ENCODE assay signal across 8 mouse cellular contexts in the genomic region with DNA sequence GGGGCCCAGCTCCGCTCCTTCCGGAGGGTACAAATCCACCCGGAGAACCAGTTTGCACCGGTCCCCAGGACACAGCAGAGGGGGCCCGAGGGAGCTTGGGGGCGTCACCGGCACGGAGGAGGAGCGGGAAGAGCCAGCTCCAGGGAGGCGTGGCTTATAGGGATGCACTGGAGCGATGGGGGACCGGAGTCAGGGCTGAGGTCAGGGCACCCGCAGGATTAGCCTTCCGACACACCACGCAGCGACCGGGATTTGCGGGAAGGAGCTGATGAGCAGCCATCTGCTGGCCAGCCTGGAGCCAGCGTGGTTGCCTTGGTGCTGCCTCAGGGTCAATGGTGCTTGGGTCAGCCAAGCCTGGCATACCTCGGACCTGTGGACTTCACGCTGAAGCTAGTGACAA. TPM values are rescaled to one million over a fixed set of nuclear protein-coding genes. Genes with fewer than 3 reads are reported as not detected.
A peak's percentile ranks its signal among the peaks of the same experiment; 100 is the strongest.
DNase-seq lines count a peak whose midpoint lies in the region; ATAC-seq lines count a peak whose summit lies in the region.

No protein-coding gene starts in this region.

- peak; percentile 72 for ATAC-seq in heart, embryonic 12.5 days (ENCODE audit: insufficient number of reproducible peaks, low FRiP score)
- peak; percentile 85 for ATAC-seq in kidney, embryonic 16.5 days (ENCODE audit: low FRiP score, low TSS enrichment)

- DNase-seq in heart, adult 8-10 months (ENCODE audit: low spot score), result no peak
- peak; percentile 75 for DNase-seq in brain, adult 2 months (ENCODE audit: low read depth, low spot score)
- DNase-seq in midbrain, embryonic 10.5 days (ENCODE audit: low spot score), result peak; percentile 77
- no peak for DNase-seq in thymus, postnatal 4 days
- no peak for DNase-seq in spleen, postnatal 14 days (ENCODE audit: low spot score in 2 of 2)

- 3% methylated on average over 21 of the region's 21 CpGs for WGBS in heart, embryonic 12.5 days
- 3% methylated on average over 21 of the region's 21 CpGs for WGBS in kidney, embryonic 16.5 days
- WGBS in midbrain, embryonic 10.5 days, result under 1% methylated on average over 21 of the region's 21 CpGs

- no peaks in the 10 kb centered on the region for H3K27me3 ChIP-seq in heart, embryonic 12.5 days (replicated peaks)
- peaks cover 46% of the 10 kb centered on the region for H3K27me3 ChIP-seq in erythroblast, embryonic 14.5 days (ENCODE audit: control insufficient read depth)
- H3K27me3 ChIP-seq in kidney, embryonic 16.5 days (ENCODE audit: insufficient read depth, low read length), result no peaks in the 10 kb centered on the region
- peaks cover 14% of the 10 kb centered on the region for H3K27me3 ChIP-seq in midbrain, embryonic 10.5 days (ENCODE audit: low read depth, poor library complexity, severe bottlenecking)

- H3K4me3 ChIP-seq in heart, embryonic 12.5 days, result peak overlapping the region; percentile 47
- peak overlapping the region; percentile 6 for H3K4me3 ChIP-seq in erythroblast, embryonic 14.5 days (replicated peaks)
- peak overlapping the region; percentile 38 for H3K4me3 ChIP-seq in kidney, embryonic 16.5 days (ENCODE audit: low read length)
- peak overlapping the region; percentile 59 for H3K4me3 ChIP-seq in midbrain, embryonic 10.5 days

- peak overlapping the region; percentile 82 for H3K4me2 ChIP-seq in heart, embryonic 12.5 days
- peak overlapping the region; percentile 91 for H3K4me2 ChIP-seq in kidney, embryonic 16.5 days (replicated peaks; ENCODE audit: low read depth, low read length)

- H3K4me1 ChIP-seq in heart, embryonic 12.5 days (replicated peaks), result peaks cover 9% of the 10 kb centered on the region
- H3K4me1 ChIP-seq in erythroblast, embryonic 14.5 days (ENCODE audit: control insufficient read depth), result peaks cover 20% of the 10 kb centered on the region
- peaks cover 14% of the 10 kb centered on the region for H3K4me1 ChIP-seq in kidney, embryonic 16.5 days (ENCODE audit: insufficient read depth, low read length)
- H3K4me1 ChIP-seq in midbrain, embryonic 10.5 days, result peaks cover 14% of the 10 kb centered on the region

- 0 out of 2 replicates have a peak, but pooled peaks cover 4% of the 10 kb centered on the region for H3K36me3 ChIP-seq in heart, embryonic 12.5 days
- H3K36me3 ChIP-seq in erythroblast, embryonic 14.5 days (ENCODE audit: control insufficient read depth), result peaks cover 7% of the 10 kb centered on the region
- no peaks in the 10 kb centered on the region for H3K36me3 ChIP-seq in kidney, embryonic 16.5 days (ENCODE audit: insufficient read depth, low read length)
- no peaks in the 10 kb centered on the region for H3K36me3 ChIP-seq in midbrain, embryonic 10.5 days

- H3K9me3 ChIP-seq in heart, embryonic 12.5 days (replicated peaks), result peaks cover 5% of the 10 kb centered on the region
- peaks cover 17% of the 10 kb centered on the region for H3K9me3 ChIP-seq in erythroblast, embryonic 14.5 days (ENCODE audit: control insufficient read depth, low read length)
- no peaks in the 10 kb centered on the region for H3K9me3 ChIP-seq in kidney, embryonic 16.5 days (ENCODE audit: low read length)
- H3K9me3 ChIP-seq in midbrain, embryonic 10.5 days (replicated peaks), result no peaks in the 10 kb centered on the region

- H3K27ac ChIP-seq in heart, embryonic 12.5 days (ENCODE audit: poor library complexity, severe bottlenecking), result no peak overlapping the region
- H3K27ac ChIP-seq in kidney, embryonic 16.5 days (ENCODE audit: low read length), result no peak overlapping the region
- peak overlapping the region; percentile 78 for H3K27ac ChIP-seq in midbrain, embryonic 10.5 days (replicated peaks)

- H3K9ac ChIP-seq in heart, embryonic 12.5 days, result peak overlapping the region; percentile 31
- H3K9ac ChIP-seq in kidney, embryonic 16.5 days (replicated peaks; ENCODE audit: low read length), result peak overlapping the region; percentile 52

RNA-seq across cellular contexts. Expression of a gene that starts 19.6 kb away (rescaled TPM):
- 1,616 and 1,670 TPM in 2 replicates for polyA plus RNA-seq in heart, embryonic 12.5 days (2016; fragmentation: Nextera tagmentation; extraction: Ambion mirVana)
- total RNA-seq in heart, adult 8-10 months (2022), result 100 to 1,000 TPM; 363 to 431 (median 376) TPM
- 610 and 750 TPM in 2 replicates for polyA plus RNA-seq in erythroblast, embryonic 14.5 days (2012)
- polyA plus RNA-seq in kidney, embryonic 16.5 days (2015; fragmentation: Nextera tagmentation; extraction: Ambion mirVana), result 2,516 and 2,589 TPM in 2 replicates
- polyA plus RNA-seq in midbrain, embryonic 10.5 days (2016; fragmentation: Nextera tagmentation; extraction: Ambion mirVana), result 2,611 and 2,764 TPM in 2 replicates

RNA-seq across cellular contexts. Expression of a gene that starts 56.8 kb away (rescaled TPM):
- 30.7 and 32.3 TPM in 2 replicates for polyA plus RNA-seq in heart, embryonic 12.5 days (2016; fragmentation: Nextera tagmentation; extraction: Ambion mirVana)
- total RNA-seq in heart, adult 8-10 months (2022), result 10 to 100 TPM; 10.1 to 12.9 (median 11.0) TPM
- polyA plus RNA-seq in erythroblast, embryonic 14.5 days (2012), result 2.5 and 2.7 TPM in 2 replicates
- polyA plus RNA-seq in kidney, embryonic 16.5 days (2015; fragmentation: Nextera tagmentation; extraction: Ambion mirVana), result 41.4 and 42.8 TPM in 2 replicates
- polyA plus RNA-seq in midbrain, embryonic 10.5 days (2016; fragmentation: Nextera tagmentation; extraction: Ambion mirVana), result 39.0 and 42.1 TPM in 2 replicates

Comparison
In these comparisons a context has a peak if more than half of its experiments do, and no peak if none do; other contexts are left out.
1. H3K4me3 ChIP-seq: peak in every context shown above with its lines; median percentile 59 in midbrain, embryonic 10.5 days; 47 in heart, embryonic 12.5 days; 38 in kidney, embryonic 16.5 days; 6 in erythroblast, embryonic 14.5 days.
2. DNase-seq: peak in brain, adult 2 months (single experiment) and midbrain, embryonic 10.5 days (single experiment); none in heart, adult 8-10 months (single experiment), thymus, postnatal 4 days (single experiment) and spleen, postnatal 14 days (0 of 2).